ENCODE assay signal across 8 mouse cellular contexts in genomic region chr5:31576539-31576975, GRCm38 (mm10). TPM values are rescaled to one million over a fixed set of nuclear protein-coding genes. Genes with fewer than 3 reads are reported as not detected.
DNase-seq lines count a peak whose midpoint lies in the region; ATAC-seq and TF ChIP-seq lines count a peak whose summit lies in the region.

No protein-coding gene starts in this region.

- H3K9me3 ChIP-seq in kidney, postnatal 0 days (replicated peaks; ENCODE audit: low read length), result no peaks in the 10 kb centered on the region
- no peaks in the 10 kb centered on the region for H3K9me3 ChIP-seq in stomach, postnatal 0 days (ENCODE audit: control insufficient read depth, low read length)

- no peak for TF ChIP-seq EP300 in stomach, postnatal 0 days (optimal IDR thresholded peaks at IDR 0.05)

- H3K36me3 ChIP-seq in kidney, postnatal 0 days (ENCODE audit: insufficient read depth, low read length), result no peaks in the 10 kb centered on the region
- H3K36me3 ChIP-seq in stomach, postnatal 0 days (ENCODE audit: control insufficient read depth, insufficient read depth, low read length), result no peaks in the 10 kb centered on the region

- H3K4me2 ChIP-seq in kidney, postnatal 0 days (ENCODE audit: low read length), result no peak overlapping the region
- no peak overlapping the region for H3K4me2 ChIP-seq in stomach, postnatal 0 days (replicated peaks; ENCODE audit: low read depth)

- no peak for TF ChIP-seq CTCF in kidney, postnatal 0 days (IDR thresholded peaks at IDR 0.05; ENCODE audit: low read depth)
- TF ChIP-seq CTCF in stomach, postnatal 0 days (IDR thresholded peaks at IDR 0.05; ENCODE audit: low read depth), result no peak

- no peak overlapping the region for H3K4me3 ChIP-seq in kidney, postnatal 0 days (replicated peaks; ENCODE audit: low read depth, low read length)
- H3K4me3 ChIP-seq in stomach, postnatal 0 days (ENCODE audit: low read depth, low read length), result no peak overlapping the region

- 53% methylated on average over 6 of the region's 7 CpGs for WGBS in kidney, postnatal 0 days
- 58% methylated on average over 7 of the region's 7 CpGs for WGBS in stomach, postnatal 0 days

- peak; percentile 90 to 91 for DNase-seq in adrenal gland, adult (ENCODE audit: inconsistent age in 2 of 2, low spot score in 1 of 2)
- no peak for DNase-seq in adrenal gland, postnatal 4 days (ENCODE audit: low spot score in 2 of 2)
- peak; percentile 89 for DNase-seq in right cerebral cortex, adult 18-20 months
- DNase-seq in right cerebral cortex, postnatal 10 days (ENCODE audit: low spot score in 2 of 2), result no peak
- peak; percentile 52 for DNase-seq in kidney, postnatal 0 days (ENCODE audit: low spot score)
- DNase-seq in stomach, postnatal 0 days (ENCODE audit: low spot score), result no peak
- DNase-seq in retina, embryonic 14.5 days (ENCODE audit: low spot score), result no peak

- peak; percentile 95 for ATAC-seq in kidney, postnatal 0 days (replicated peaks; ENCODE audit: low FRiP score, low read depth)
- peak; percentile 87 for ATAC-seq in stomach, postnatal 0 days (ENCODE audit: low FRiP score, low TSS enrichment)
- no peak for ATAC-seq in cerebellum, adult (ENCODE audit: insufficient number of reproducible peaks, low FRiP score, low TSS enrichment)

- no peak overlapping the region for H3K9ac ChIP-seq in kidney, postnatal 0 days (ENCODE audit: low read depth, low read length)
- no peak overlapping the region for H3K9ac ChIP-seq in stomach, postnatal 0 days (ENCODE audit: low read length)

- peak overlapping the region; percentile 72 for H3K27ac ChIP-seq in kidney, postnatal 0 days
- H3K27ac ChIP-seq in stomach, postnatal 0 days (replicated peaks), result no peak overlapping the region

- no peaks in the 10 kb centered on the region for H3K27me3 ChIP-seq in kidney, postnatal 0 days (ENCODE audit: insufficient read depth, low read length)
- no peaks in the 10 kb centered on the region for H3K27me3 ChIP-seq in stomach, postnatal 0 days (ENCODE audit: control insufficient read depth, insufficient read depth, low read length)

- peaks cover 7% of the 10 kb centered on the region; the same call in 1 of the 2 replicates for H3K4me1 ChIP-seq in kidney, postnatal 0 days (replicated peaks; ENCODE audit: insufficient read depth, low read length)
- no peaks in the 10 kb centered on the region for H3K4me1 ChIP-seq in stomach, postnatal 0 days (replicated peaks; ENCODE audit: control insufficient read depth, insufficient read depth)

RNA-seq across cellular contexts. Expression of gene Mrpl33, which starts 20.2 kb away (rescaled TPM):
- total RNA-seq in adrenal gland, postnatal 4 days (2021), result 100 to 1,000 TPM; 262 to 270 TPM
- 369 and 406 TPM in 2 replicates for polyA plus RNA-seq in kidney, postnatal 0 days (2015; fragmentation: Nextera tagmentation; extraction: Ambion mirVana)
- polyA plus RNA-seq in stomach, postnatal 0 days (2015; fragmentation: Nextera tagmentation; extraction: Ambion mirVana), result 359 and 382 TPM in 2 replicates

RNA-seq across cellular contexts. Expression of gene Supt7l, which starts 49.0 kb away (rescaled TPM):
- 10 to 100 TPM; 26.6 to 27.6 TPM for total RNA-seq in adrenal gland, postnatal 4 days (2021)
- 13.6 and 16.6 TPM in 2 replicates for polyA plus RNA-seq in kidney, postnatal 0 days (2015; fragmentation: Nextera tagmentation; extraction: Ambion mirVana)
- polyA plus RNA-seq in stomach, postnatal 0 days (2015; fragmentation: Nextera tagmentation; extraction: Ambion mirVana), result 8.4 and 9.1 TPM in 2 replicates

RNA-seq across cellular contexts. Expression of gene Slc4a1ap, which starts 49.8 kb away (rescaled TPM):
- total RNA-seq in adrenal gland, postnatal 4 days (2021), result 10 to 100 TPM; 34.7 to 39.1 TPM
- polyA plus RNA-seq in kidney, postnatal 0 days (2015; fragmentation: Nextera tagmentation; extraction: Ambion mirVana), result 18.6 and 21.7 TPM in 2 replicates
- 13.9 and 15.2 TPM in 2 replicates for polyA plus RNA-seq in stomach, postnatal 0 days (2015; fragmentation: Nextera tagmentation; extraction: Ambion mirVana)

Comparison
In these comparisons a context has a peak if more than half of its experiments do, and no peak if none do; other contexts are left out.
1. DNase-seq: peak in adrenal gland, adult (2 of 2), right cerebral cortex, adult 18-20 months (single experiment) and kidney, postnatal 0 days (single experiment); none in adrenal gland, postnatal 4 days (0 of 2), right cerebral cortex, postnatal 10 days (0 of 2), stomach, postnatal 0 days (single experiment) and retina, embryonic 14.5 days (single experiment).